Mouse (Mus musculus) induced T-regulatory cell, adult 2 months (primary cell): Measurements from ENCODE around the gene Tmem189.
"Not testable (repeated sequence)": the region's sequence is repeated elsewhere in the genome, so short reads cannot be mapped to it uniquely, and the experiment has no call there.

ENCODE experiments used
- DNase-seq: peaks from one replicate; pipeline ENCODE4 v3.0.0-alpha.2; 2012; ENCODE audit warnings: low read depth

The Tmem189 gene

GRCm38 (mm10) chr2:167649290-167650032 lies 40.2 kb downstream of the Tmem189 start:
- DNase-seq = no peak

GRCm38 (mm10) chr2:167646411-167646810 lies 43.2 kb downstream of the Tmem189 start:
- DNase-seq = no peak

DNA sequence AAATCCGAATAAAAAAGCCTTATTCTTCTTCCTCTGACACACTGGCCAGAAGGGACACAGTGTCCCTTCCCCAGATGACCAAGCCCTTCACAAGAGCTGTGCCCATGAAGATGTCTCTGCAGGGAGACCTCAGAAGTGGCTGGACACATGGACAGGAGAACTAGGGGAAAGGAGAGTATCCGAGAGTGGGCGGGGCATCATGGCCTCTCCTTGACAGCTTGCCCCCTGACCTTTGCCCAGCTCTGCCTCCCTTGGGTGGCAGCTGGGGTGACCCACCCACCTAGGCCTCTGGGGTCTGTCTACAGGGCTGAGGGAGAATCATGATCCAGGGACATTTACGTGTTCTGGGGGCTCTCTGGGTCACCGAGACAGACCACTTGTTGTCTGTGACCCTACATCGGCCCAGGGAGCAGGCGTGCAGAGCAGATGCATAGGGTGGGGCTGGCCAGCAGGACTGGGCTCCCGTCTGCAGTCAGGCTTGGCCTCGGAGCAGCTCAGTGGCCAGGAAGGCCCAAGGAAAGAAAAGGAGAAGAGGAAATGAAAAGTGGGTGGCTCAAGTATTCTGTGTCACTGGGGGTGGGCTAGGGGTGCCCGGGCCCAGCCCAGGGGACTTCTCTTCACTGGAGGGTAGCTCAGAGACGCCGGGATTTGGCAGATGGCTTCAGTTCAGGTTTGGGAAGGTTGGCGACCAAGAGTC lies 46.1 kb downstream of the Tmem189 start:
- not testable (repeated sequence) for DNase-seq

GRCm38 (mm10) chr2:167642164-167642563 lies 47.5 kb downstream of the Tmem189 start:
- no peak for DNase-seq

GRCm38 (mm10) chr2:167641337-167641736 lies 48.3 kb downstream of the Tmem189 start:
- peak; percentile 68 for DNase-seq

DNA sequence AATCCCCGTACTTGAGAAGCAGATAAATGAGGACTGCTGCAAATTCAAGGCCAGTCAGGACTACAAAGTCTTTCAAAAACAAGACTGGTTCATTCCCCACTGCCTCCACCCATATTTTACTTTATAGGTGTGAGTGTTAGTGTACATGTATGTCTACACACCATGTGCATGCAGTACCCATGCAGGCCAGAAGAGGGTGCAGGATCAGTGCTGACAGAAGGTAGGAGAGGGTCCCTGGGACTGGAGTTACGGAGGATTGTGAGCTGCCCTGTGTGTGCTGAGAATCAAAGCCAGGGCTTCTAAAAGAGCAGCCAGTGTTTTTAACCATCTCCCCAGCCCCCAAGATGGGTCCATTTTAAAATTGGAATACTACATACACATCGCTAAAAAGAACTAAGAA lies 49.3 kb downstream of the Tmem189 start:
- peak; percentile 78 for DNase-seq

DNA sequence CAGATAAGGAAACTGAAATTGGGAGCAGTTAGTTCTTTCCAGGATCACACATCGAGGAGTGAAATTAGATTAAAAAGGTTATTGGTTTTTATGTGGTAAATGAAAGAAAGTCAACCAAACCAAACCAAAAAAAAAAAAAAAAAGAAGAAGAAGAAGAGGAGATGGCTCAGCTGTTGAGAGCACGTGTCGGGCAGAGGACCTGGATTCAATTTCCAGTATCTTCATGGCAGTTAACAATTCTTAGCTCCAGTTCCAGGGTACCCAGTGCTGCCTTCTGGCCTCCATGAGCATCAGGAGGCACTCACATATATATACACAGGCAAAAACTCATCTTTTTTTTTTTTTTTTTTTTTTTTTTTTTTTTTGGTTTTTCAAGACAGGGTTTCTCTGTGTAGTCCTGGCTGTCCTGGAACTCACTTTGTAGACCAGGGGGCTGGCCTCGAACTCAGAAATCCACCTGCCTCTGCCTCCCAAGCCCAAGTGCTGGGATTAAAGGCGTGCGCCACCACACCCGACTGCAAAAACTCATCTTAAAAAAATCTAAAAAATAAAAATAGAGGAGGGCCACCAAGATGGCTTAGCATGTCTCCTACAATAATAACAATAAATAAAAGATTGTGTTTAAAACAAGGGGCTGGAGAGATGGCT lies 54.6 kb downstream of the Tmem189 start:
- no peak for DNase-seq

DNA sequence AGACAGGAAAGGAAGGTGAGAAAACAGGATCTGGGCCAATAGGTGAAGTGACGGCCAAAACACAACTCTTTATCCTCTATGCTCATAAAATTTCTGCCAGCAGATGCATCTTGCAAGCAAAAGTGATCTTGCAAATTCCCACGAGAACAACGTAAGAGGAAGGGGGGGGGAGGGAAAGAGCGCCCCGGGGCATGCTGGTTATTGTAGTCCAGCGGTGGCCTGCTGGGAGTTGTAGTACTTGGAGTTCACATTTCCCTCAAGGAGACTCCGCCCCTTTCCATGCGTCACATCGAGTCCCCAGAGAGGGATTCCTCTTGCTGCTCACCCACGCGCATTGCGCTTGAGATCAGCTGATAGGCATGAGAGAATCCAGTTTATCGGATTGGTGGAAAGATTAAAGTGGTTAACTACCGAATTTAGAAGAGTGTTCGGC lies 55.3 kb downstream of the Tmem189 start:
- peak; percentile 100 for DNase-seq

- peak; percentile 34 for DNase-seq
Measured at GRCm38 (mm10) chr2:167633537-167633872, 56.1 kb downstream of the Tmem189 start.

DNA sequence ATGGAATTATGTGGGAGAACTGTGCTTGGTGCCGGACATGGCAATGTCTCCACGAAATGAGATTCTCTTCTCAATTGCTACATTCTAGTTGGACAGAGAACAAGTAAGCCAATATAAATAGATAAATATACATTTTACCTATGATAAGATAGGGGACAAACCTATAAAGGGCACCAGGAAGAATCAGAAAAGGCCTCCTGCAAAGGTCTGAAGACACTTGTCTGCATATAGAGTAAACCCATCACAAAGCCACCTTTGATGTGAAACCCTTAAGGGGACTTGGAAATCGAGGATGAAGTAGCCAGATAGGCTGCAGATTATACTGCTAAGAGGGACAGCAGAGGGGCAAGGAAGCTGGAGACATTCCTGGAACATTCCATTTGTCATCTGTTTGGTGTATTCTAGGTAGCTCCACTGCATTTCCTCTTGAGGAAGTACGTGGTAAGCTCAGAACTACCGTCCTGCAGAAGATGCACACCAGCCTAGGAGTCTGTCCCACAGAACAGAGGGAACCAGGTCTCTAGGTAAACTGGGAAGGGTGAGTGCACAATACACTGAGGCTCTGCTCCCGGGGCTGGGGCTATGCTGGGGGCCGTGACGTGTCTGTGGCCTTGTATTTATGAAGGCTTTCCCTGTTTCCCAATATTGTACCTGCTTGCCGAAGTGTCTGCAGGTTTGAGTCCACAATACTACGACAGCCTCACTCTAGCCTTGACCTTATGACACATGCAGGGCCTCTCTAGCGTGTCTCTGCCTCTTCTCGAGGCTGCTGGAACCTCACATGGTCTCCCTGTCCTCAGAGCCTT lies 56.7 kb downstream of the Tmem189 start:
- peak; percentile 47 for DNase-seq

- DNase-seq = peak; percentile 99
Measured at GRCm38 (mm10) chr2:167631591-167632448, 57.8 kb downstream of the Tmem189 start, which contains the start of gene Ube2v1. Ube2v1 (minus strand) TSS chr2:167632095.

DNA sequence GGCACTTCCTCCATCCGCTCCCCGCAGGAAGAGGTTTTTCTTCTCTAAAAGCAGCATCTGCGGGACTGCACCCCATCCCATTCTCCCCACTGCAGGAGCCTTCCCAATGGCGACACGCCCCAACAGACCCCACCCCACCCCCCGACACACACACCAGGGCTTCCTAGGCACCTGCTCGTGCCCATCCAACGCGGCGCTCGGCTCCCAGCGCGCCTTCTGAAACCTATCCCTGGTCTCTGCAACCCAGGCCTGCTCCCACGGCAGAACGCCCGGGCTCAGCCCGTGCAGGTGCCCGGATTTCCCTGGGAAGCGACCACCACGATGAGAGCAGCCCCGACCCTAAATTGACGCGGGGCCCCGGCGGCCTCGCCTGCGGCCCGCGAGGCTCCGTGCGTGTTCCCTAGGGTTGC lies 58.4 kb downstream of the Tmem189 start:
- peak; percentile 52 for DNase-seq

DNA sequence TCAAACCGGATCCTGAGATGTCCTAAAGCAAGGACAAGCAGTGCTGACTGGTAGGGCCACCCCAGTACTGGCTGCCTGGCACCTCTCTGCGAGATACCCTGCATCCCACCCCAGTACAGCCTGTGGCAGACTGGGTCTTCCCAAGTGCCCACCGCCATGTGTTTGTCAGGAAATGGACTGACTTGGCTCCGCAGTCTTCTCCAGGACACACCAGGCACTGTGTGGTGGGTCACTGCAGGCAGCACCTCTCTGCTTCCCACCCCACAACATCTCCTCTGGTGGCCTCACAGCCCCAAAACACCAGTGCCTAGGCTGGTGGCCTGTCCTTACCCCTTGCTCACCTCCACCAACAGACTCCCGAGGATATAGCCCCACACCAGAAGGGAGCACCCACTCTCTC lies 59.2 kb downstream of the Tmem189 start:
- no peak for DNase-seq

GRCm38 (mm10) chr2:167629665-167630209 lies 59.9 kb downstream of the Tmem189 start:
- no peak for DNase-seq

DNA sequence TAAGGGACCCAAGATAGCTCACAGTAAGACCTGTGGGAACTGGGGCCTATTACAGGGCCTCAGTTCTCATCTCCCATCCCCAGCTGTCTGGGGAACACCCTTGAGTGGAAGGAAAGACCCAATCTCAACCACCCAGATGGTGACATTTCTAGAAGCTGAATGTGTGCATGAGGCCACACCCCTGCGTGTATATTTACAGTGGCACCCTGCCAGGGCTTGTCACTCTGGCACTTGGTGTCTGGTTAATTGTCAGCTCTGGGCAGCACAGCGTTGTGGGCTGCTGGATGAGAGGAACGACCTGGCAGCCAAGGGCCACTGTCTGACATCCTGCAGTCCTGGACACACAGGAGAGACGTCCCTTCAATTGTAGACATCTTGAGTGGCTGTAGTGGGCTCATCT lies 60.8 kb downstream of the Tmem189 start:
- no peak for DNase-seq

- DNase-seq = no peak
Measured at GRCm38 (mm10) chr2:167627019-167627418, 62.6 kb downstream of the Tmem189 start.

- DNase-seq = no peak
Measured at GRCm38 (mm10) chr2:167625670-167626069, 64.0 kb downstream of the Tmem189 start.

- DNase-seq = no peak
Measured at GRCm38 (mm10) chr2:167624368-167625075, 65.1 kb downstream of the Tmem189 start.

GRCm38 (mm10) chr2:167622965-167623364 lies 66.7 kb downstream of the Tmem189 start:
- peak; percentile 54 for DNase-seq

GRCm38 (mm10) chr2:167622352-167622751 lies 67.3 kb downstream of the Tmem189 start:
- DNase-seq = no peak
